Mouse (Mus musculus): ENCODE measurements around the gene Ssh2.

- TF ChIP-seq CTCF (conservative IDR thresholded peaks at IDR 0.05; ENCODE audit: low read length) = no peak
- no peak for TF ChIP-seq NANOG (IDR thresholded peaks at IDR 0.05; ENCODE audit: borderline replicate concordance, low read length)
- TF ChIP-seq POU5F1 (IDR thresholded peaks at IDR 0.05; ENCODE audit: borderline replicate concordance, low read length) = no peak
Observed at GRCm38 (mm10) chr11:77259441-77259840, 43.4 kb downstream of the Ssh2 start.
